Mouse (Mus musculus) limb, embryonic 10.5 days (tissue): ENCODE measurements around the gene Selplg. TPM values are rescaled to one million over a fixed set of nuclear protein-coding genes. Genes with fewer than 3 reads are reported as not detected.
"Not testable (repeated sequence)": the region's sequence is repeated elsewhere in the genome, so short reads cannot be mapped to it uniquely, and the experiment has no call there.

ENCODE experiments used
- DNase-seq: peaks from one replicate; pipeline ENCODE4 v3.0.0-alpha.2; 2017; ENCODE audit warnings: low spot score
- H3K27ac ChIP-seq: fragments of 300-500 bp; sonication (generic); 2 replicates; pipeline ENCODE4 v1.5.1; 2016; ENCODE audit warnings: mild to moderate bottlenecking
- H3K27me3 ChIP-seq: fragments of 300-500 bp; sonication (generic); 2 replicates; pipeline ENCODE4 v1.6.1; 2016; ENCODE audit warnings: low read depth, mild to moderate bottlenecking; ENCODE audit not compliant: poor library complexity, severe bottlenecking
- H3K36me3 ChIP-seq: fragments of 300-500 bp; sonication (generic); 2 replicates; pipeline ENCODE4 v1.6.1; 2016; ENCODE audit warnings: mild to moderate bottlenecking, moderate library complexity
- H3K4me1 ChIP-seq: fragments of 300-500 bp; sonication (generic); 2 replicates; pipeline ENCODE4 v1.6.1; 2016
- H3K4me3 ChIP-seq: fragments of 300-500 bp; sonication (generic); 2 replicates; pipeline ENCODE4 v1.5.1; 2016; ENCODE audit warnings: mild to moderate bottlenecking, moderate library complexity
- H3K9me3 ChIP-seq: fragments of 300-500 bp; sonication (generic); replicated peaks from 2 replicates; pipeline ENCODE4 v1.6.1; 2016; ENCODE audit warnings: mild to moderate bottlenecking
- WGBS: fragments of 180-500 bp; shearing (Covaris S2); methylation state at CpG from one replicate; pipeline ENCODE4 v1.1.7; 2016; 5-methylcytosine and 5-hydroxymethylcytosine counted together
- polyA plus RNA-seq: library from polyadenylated mRNA; unstranded; fragments of >200 nt; fragmentation: Nextera tagmentation; extraction: Ambion mirVana; gene quantifications from 2 replicates; pipeline ENCODE4 v1.2.1, GENCODE M21; 2016

Selplg gene
- polyA plus RNA-seq, 1 experiment from 2014 or later = 0.80 TPM

DNA sequence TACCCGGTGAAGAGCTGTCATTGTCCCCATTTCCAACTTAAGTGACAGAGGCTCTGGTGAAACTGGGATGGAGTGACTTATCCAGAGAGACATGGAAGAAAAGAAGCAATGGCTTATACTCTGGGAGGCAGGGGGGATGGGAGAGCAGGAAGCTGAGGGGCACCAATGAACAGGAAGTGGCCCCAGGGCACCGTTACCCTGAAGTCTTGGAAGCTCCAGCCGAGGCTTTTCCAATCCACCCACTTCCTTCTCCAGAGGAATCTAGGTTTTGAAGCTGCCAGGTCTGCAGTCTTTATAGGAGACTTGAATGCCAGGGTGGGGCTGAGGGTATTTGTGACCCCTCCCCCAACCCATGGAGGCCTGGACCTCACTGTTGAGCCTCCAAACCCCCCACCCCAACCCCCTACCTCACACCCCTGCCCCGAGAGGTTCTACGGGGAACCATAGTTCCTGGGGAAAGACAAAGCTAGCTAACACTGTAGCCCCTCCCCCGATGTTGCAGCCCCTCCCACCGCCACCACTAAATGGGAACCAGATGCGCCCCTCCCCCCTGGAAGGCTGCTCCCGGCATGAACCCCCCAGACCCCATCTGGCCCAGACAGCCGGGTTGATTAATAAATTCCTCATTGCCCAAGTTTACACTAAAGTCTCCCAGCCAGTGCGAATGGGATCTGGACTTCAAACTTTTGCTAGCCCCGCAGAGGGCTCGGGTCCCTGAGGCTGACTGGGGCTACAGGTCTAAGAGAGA lies 35.9 kb downstream of the Selplg start:
- Histone ChIP-seq H3K9me3 (no peaks in the 10 kb centered on the region), H3K36me3 (peaks cover 45% of the 10 kb centered on the region), H3K27me3 (no peaks in the 10 kb centered on the region), H3K27ac (peak overlapping the region; percentile 94), H3K4me1 (peaks cover 90% of the 10 kb centered on the region), H3K4me3 (peak overlapping the region; percentile 73)
- 5% methylated on average over 13 of the region's 13 CpGs for WGBS
- DNase-seq = peak; percentile 99

DNA sequence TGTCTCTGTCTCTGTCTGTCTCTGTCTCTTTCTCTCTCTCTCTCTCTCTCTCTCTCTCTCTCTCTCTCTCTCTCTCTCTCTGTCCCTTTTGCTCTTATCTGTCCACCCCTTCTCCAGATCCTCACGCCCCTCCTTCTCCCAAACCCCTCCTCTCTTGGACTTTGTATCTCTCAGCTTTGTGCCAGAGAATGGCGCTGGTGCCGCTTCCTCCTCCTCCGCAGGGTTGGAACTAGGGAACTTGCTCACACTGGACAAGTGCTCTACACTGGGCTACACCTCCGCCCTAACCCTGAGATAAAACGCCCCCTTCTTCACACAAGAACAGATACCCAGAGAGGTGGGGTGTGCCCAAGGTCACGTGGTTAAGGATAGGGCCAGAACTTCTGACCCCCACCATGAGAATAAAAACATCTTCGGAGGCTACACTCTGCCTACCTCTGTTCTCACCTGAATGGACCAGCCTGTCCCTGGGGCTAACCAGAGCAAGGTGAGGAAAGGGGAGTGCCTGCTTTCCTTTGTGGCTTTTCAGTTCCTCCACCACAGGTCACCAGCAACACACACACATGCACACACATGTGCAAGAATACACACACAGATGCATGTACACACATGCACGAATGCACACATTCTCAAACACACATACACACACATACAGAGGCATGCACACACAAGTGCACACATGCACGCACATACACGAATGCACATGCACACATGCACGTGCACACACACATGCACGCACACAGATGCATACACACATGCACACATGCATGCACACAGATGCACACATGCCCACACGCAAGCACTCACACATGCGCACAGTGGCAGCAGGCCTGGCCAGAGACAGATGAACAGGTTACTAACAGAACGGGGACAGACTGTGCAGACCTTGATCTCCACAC lies 41.0 kb downstream of the Selplg start:
- no peaks in the 10 kb centered on the region for H3K9me3 ChIP-seq
- H3K27me3 ChIP-seq = no peaks in the 10 kb centered on the region
- H3K4me1 ChIP-seq = peaks cover 96% of the 10 kb centered on the region
- H3K27ac ChIP-seq = peak overlapping the region; percentile 84
- H3K36me3 ChIP-seq = peaks cover 45% of the 10 kb centered on the region
- WGBS = 85% methylated on average over 16 of the region's 16 CpGs
- no peak for DNase-seq
- H3K4me3 ChIP-seq = no peak overlapping the region

GRCm38 (mm10) chr5:113790453-113791196 lies 41.8 kb downstream of the Selplg start:
- WGBS = 62% methylated on average over 11 of the region's 11 CpGs
- Histone ChIP-seq H3K27me3 (no peaks in the 10 kb centered on the region), H3K4me3 (no peak overlapping the region), H3K9me3 (no peaks in the 10 kb centered on the region), H3K27ac (peak overlapping the region; percentile 84), H3K36me3 (peaks cover 39% of the 10 kb centered on the region), H3K4me1 (peaks cover 88% of the 10 kb centered on the region)
- no peak for DNase-seq

GRCm38 (mm10) chr5:113789075-113789788 lies 43.2 kb downstream of the Selplg start:
- 13% methylated on average over 7 of the region's 7 CpGs for WGBS
- Histone ChIP-seq H3K27me3 (no peaks in the 10 kb centered on the region), H3K27ac (peak overlapping the region; percentile 84), H3K4me1 (peaks cover 81% of the 10 kb centered on the region), H3K36me3 (peaks cover 25% of the 10 kb centered on the region), H3K9me3 (no peaks in the 10 kb centered on the region), H3K4me3 (peak overlapping the region; percentile 28)
- peak; percentile 75 for DNase-seq

GRCm38 (mm10) chr5:113788645-113789044 lies 43.8 kb downstream of the Selplg start:
- 19% methylated on average over 6 of the region's 6 CpGs for WGBS
- Histone ChIP-seq H3K27me3 (no peaks in the 10 kb centered on the region), H3K9me3 (no peaks in the 10 kb centered on the region), H3K36me3 (peaks cover 19% of the 10 kb centered on the region), H3K4me1 (peaks cover 81% of the 10 kb centered on the region), H3K27ac (peak overlapping the region; percentile 84), H3K4me3 (no peak overlapping the region; the same call in 1 of the 2 replicates)
- DNase-seq = no peak

DNA sequence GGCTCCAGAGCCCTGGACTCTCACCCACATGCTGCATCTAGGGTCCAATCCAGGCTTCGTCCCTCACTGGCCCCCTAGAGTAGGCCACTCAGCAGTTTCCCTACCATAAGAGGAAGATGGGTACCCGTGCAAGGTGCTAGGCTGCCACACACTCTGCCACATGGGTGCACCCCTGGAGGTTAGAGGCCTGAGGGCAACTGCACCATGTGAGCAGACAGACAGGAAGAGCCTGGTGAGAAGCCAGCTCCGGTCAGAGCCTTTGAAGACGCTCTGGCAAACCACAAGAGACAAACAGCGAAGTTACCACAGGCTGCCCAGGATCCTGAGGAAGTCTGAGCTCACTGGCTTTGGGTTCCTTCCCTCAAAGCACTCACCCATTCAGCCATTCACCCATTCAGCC lies 45.5 kb downstream of the Selplg start:
- no peak overlapping the region for H3K4me3 ChIP-seq
- no peaks in the 10 kb centered on the region for H3K27me3 ChIP-seq
- H3K9me3 ChIP-seq = no peaks in the 10 kb centered on the region
- peaks cover 78% of the 10 kb centered on the region for H3K4me1 ChIP-seq
- H3K27ac ChIP-seq = peak overlapping the region; percentile 70
- no peak for DNase-seq
- 0 out of 2 replicates have a peak, but pooled peaks cover 2% of the 10 kb centered on the region for H3K36me3 ChIP-seq
- WGBS = 83% methylated on average over 5 of the region's 5 CpGs

DNA sequence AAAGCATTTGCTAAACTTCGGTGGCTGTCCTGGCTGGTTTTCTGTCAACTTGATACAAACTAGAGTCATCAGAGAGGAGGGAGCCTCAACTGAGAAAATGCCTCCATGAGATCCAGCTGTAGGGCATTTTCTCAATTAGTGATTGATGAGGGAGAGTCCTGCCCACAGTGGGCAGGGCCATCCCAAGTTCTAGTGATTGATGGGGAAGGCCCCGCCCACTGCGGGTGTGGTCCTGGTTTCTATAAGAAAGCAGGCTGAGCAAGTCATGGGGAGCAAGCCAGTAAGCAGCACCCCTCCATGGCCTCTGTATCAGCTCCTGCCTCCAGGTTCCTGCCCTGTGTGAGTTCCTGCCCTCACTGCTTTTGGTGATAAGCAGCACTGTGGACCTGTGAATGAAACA lies 48.3 kb downstream of the Selplg start:
- Histone ChIP-seq H3K27ac (peak overlapping the region; percentile 84), H3K4me3 (peak overlapping the region; percentile 36; the same call in 1 of the 2 replicates), H3K4me1 (peaks cover 63% of the 10 kb centered on the region)
- H3K36me3 ChIP-seq, H3K9me3 ChIP-seq, H3K27me3 ChIP-seq, DNase-seq: not testable (repeated sequence)
- 35% methylated on average over 3 of the region's 3 CpGs for WGBS

GRCm38 (mm10) chr5:113783581-113784001 lies 48.9 kb downstream of the Selplg start:
- Histone ChIP-seq H3K4me1 (peaks cover 58% of the 10 kb centered on the region), H3K4me3 (peak overlapping the region; percentile 36)
- DNase-seq = peak; percentile 54

DNA sequence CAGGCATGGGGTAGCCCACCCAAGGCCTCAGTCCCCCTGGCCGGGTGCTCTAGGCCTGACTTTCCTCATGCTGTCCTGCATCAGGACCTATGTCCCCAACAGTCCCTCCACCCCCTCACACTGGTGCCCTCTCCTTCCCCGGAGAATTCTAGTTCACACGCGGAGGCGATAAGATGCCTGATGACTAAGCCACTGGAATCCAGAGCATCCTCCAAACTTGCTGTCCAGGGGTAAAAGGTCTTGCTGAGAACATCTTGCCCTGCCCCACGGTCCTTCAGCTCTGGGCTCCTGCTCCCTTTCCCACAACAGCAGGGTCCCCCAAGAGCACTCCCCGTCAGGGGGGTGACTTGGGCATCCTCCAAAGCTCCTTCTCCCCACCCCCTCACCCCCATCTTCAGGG lies 49.8 kb downstream of the Selplg start:
- WGBS = 87% methylated on average over 7 of the region's 7 CpGs
- peaks cover 48% of the 10 kb centered on the region for H3K4me1 ChIP-seq
- no peak for DNase-seq
- H3K27me3 ChIP-seq = no peaks in the 10 kb centered on the region
- H3K36me3 ChIP-seq = peaks cover 11% of the 10 kb centered on the region
- H3K4me3 ChIP-seq = no peak overlapping the region
- H3K27ac ChIP-seq = peak overlapping the region; percentile 84
- no peaks in the 10 kb centered on the region for H3K9me3 ChIP-seq

More at GRCm38 (mm10) chr5:113783581-113784001, 48.9 kb downstream of the Selplg start:
- no peaks in the 10 kb centered on the region for H3K9me3 ChIP-seq
- no peaks in the 10 kb centered on the region for H3K27me3 ChIP-seq
- peaks cover 4% of the 10 kb centered on the region for H3K36me3 ChIP-seq
- 11% methylated on average over 12 of the region's 12 CpGs for WGBS
- peak overlapping the region; percentile 84 for H3K27ac ChIP-seq

- DNase-seq = no peak
- H3K4me1 ChIP-seq = peaks cover 42% of the 10 kb centered on the region
- no peaks in the 10 kb centered on the region for H3K9me3 ChIP-seq
- no peaks in the 10 kb centered on the region for H3K27me3 ChIP-seq
- 81% methylated on average over 7 of the region's 7 CpGs for WGBS
- H3K36me3 ChIP-seq = peaks cover 19% of the 10 kb centered on the region
- H3K27ac ChIP-seq = peak overlapping the region; percentile 58; the same call in 1 of the 2 replicates
- H3K4me3 ChIP-seq = no peak overlapping the region
Measured at GRCm38 (mm10) chr5:113781875-113782274, 50.6 kb downstream of the Selplg start.

- H3K27me3 ChIP-seq = no peaks in the 10 kb centered on the region
- no peak overlapping the region for H3K4me3 ChIP-seq
- DNase-seq = no peak
- peaks cover 39% of the 10 kb centered on the region for H3K4me1 ChIP-seq
- H3K9me3 ChIP-seq = no peaks in the 10 kb centered on the region
- peak overlapping the region; percentile 58 for H3K27ac ChIP-seq
- peaks cover 25% of the 10 kb centered on the region for H3K36me3 ChIP-seq
- 83% methylated on average over 7 of the region's 7 CpGs for WGBS
Measured at GRCm38 (mm10) chr5:113781254-113781653, 51.2 kb downstream of the Selplg start.

DNA sequence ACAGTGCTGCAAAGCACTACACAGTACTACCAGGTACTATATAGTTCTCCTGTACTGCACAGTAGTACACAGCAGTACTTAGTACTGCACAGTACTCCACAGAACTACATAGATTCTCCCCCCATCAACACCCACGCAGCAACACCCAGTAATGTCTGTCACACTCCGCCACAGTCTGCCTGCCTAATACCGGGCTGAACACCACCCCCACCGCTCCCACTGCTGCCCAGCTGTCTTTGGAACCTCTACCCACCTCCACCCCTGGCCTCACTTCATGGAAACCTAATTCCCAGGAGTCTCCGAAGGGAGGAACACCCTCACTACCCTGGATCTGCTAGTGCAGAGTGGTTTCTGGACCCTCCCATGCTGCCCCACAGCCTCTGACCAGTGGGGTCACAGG lies 51.7 kb downstream of the Selplg start:
- WGBS = 92% methylated on average over 5 of the region's 5 CpGs
- Histone ChIP-seq H3K4me1 (peaks cover 39% of the 10 kb centered on the region), H3K9me3 (no peaks in the 10 kb centered on the region), H3K27ac (peak overlapping the region; percentile 58; the same call in 1 of the 2 replicates), H3K4me3 (no peak overlapping the region), H3K27me3 (no peaks in the 10 kb centered on the region), H3K36me3 (peaks cover 30% of the 10 kb centered on the region)
- no peak for DNase-seq
